Mouse (Mus musculus) kidney, adult 2 months (tissue): ENCODE data around the gene AI661453. TPM values are rescaled to one million over a fixed set of nuclear protein-coding genes. Genes with fewer than 3 reads are reported as not detected.

Experiments
- DNase-seq: peaks from one replicate; pipeline ENCODE4 v3.0.0; 2021
- H3K27ac ChIP-seq: fragments of 200-500 bp; 2 replicates; pipeline ENCODE4 v1.5.1; 2012; ENCODE audit warnings: low read depth, low read length, control low read depth, inconsistent platforms; ENCODE audit not compliant: insufficient read depth
- H3K27me3 ChIP-seq: fragments of 200-500 bp; replicated peaks from 2 replicates; pipeline ENCODE4 v1.6.1; 2012; ENCODE audit warnings: mild to moderate bottlenecking, moderate library complexity, low read length, inconsistent platforms; ENCODE audit not compliant: control insufficient read depth, insufficient read depth
- H3K36me3 ChIP-seq: fragments of 200-500 bp; 2 replicates; pipeline ENCODE4 v1.6.1; 2012; ENCODE audit warnings: mild to moderate bottlenecking, moderate library complexity, low read length, inconsistent platforms; ENCODE audit not compliant: control insufficient read depth, insufficient read depth
- H3K4me1 ChIP-seq: fragments of 200-500 bp; 2 replicates; pipeline ENCODE4 v1.6.1; 2011; ENCODE audit warnings: low read length; ENCODE audit not compliant: control insufficient read depth, insufficient read depth
- H3K4me3 ChIP-seq: fragments of 200-500 bp; 2 replicates; pipeline ENCODE4 v1.5.1; 2011; ENCODE audit warnings: mild to moderate bottlenecking, low read depth, low read length, control low read depth; ENCODE audit not compliant: insufficient read depth
- CTCF ChIP-seq: fragments of 200-500 bp; conservative IDR thresholded peaks from 2 replicates; pipeline ENCODE4 v1.5.1; 2011; ENCODE audit warnings: low read depth, mild to moderate bottlenecking, control low read depth, low read length, moderate library complexity, mixed read lengths; ENCODE audit not compliant: insufficient read depth, insufficient read length
- POLR2A ChIP-seq: fragments of 200-500 bp; IDR thresholded peaks from one replicate; pipeline ENCODE4 v1.6.1; 2011; ENCODE audit warnings: low read depth, low read length, control low read depth
- WGBS: fragments of 180-500 bp; shearing (Covaris S2); methylation state at CpG from one replicate; pipeline ENCODE4 v1.1.7; 2018; 5-methylcytosine and 5-hydroxymethylcytosine counted together
- polyA plus RNA-seq: library from polyadenylated mRNA; depleted of rRNA; stranded (reverse); fragments of >200 nt; gene quantifications from 2 replicates; pipeline ENCODE4 v1.2.3, GENCODE M21; 2012

The AI661453 gene
- polyA plus RNA-seq, 1 experiment: 9.7 TPM

GRCm38 (mm10) chr17:47473434-47473974 is 37.1 kb downstream of the AI661453 start:
- TF ChIP-seq CTCF (peak; percentile 95), POLR2A (no peak)
- H3K4me1 ChIP-seq: no peaks in the 10 kb centered on the region; the same call in 1 of the 2 replicates
- no peaks in the 10 kb centered on the region for H3K27me3 ChIP-seq
- no peak overlapping the region for H3K27ac ChIP-seq
- H3K36me3 ChIP-seq: no peaks in the 10 kb centered on the region
- 17% methylated on average over 8 of the region's 8 CpGs for WGBS
- no peak overlapping the region for H3K4me3 ChIP-seq
- DNase-seq: peak; percentile 54

GRCm38 (mm10) chr17:47474250-47474649 is 37.8 kb downstream of the AI661453 start:
- Histone ChIP-seq H3K27me3 (no peaks in the 10 kb centered on the region), H3K4me1 (no peaks in the 10 kb centered on the region; the same call in 1 of the 2 replicates), H3K4me3 (no peak overlapping the region), H3K27ac (no peak overlapping the region), H3K36me3 (no peaks in the 10 kb centered on the region)
- no peak for DNase-seq
- TF ChIP-seq CTCF: no peak
- no peak for TF ChIP-seq POLR2A
- WGBS: 79% methylated on average over 4 of the region's 4 CpGs

- DNase-seq: peak; percentile 89
- no peaks in the 10 kb centered on the region for H3K36me3 ChIP-seq
- H3K4me3 ChIP-seq: no peak overlapping the region
- peaks cover under 1% of the 10 kb centered on the region for H3K4me1 ChIP-seq
- no peak for TF ChIP-seq CTCF
- TF ChIP-seq POLR2A: no peak
- H3K27ac ChIP-seq: no peak overlapping the region
- H3K27me3 ChIP-seq: no peaks in the 10 kb centered on the region
- 69% methylated on average over 4 of the region's 4 CpGs for WGBS
These were observed 38.8 kb downstream of the AI661453 start for GRCm38 (mm10) chr17:47475181-47475580.

- no peak for DNase-seq
- Histone ChIP-seq H3K4me1 (peaks cover 4% of the 10 kb centered on the region), H3K27me3 (no peaks in the 10 kb centered on the region), H3K36me3 (no peaks in the 10 kb centered on the region), H3K27ac (no peak overlapping the region), H3K4me3 (no peak overlapping the region)
- peak; percentile 55 for TF ChIP-seq CTCF
- no peak for TF ChIP-seq POLR2A
- 67% methylated on average over 3 of the region's 3 CpGs for WGBS
These were observed 39.3 kb downstream of the AI661453 start for GRCm38 (mm10) chr17:47475714-47476113.

GRCm38 (mm10) chr17:47479887-47480286 is 43.5 kb downstream of the AI661453 start:
- Histone ChIP-seq H3K4me3 (no peak overlapping the region), H3K27ac (peak overlapping the region; percentile 34; the same call in 1 of the 2 replicates), H3K27me3 (no peaks in the 10 kb centered on the region), H3K36me3 (no peaks in the 10 kb centered on the region), H3K4me1 (peaks cover 7% of the 10 kb centered on the region)
- no peak for DNase-seq
- 61% methylated on average over 3 of the region's 3 CpGs for WGBS
- no peak for TF ChIP-seq CTCF
- TF ChIP-seq POLR2A: no peak

GRCm38 (mm10) chr17:47482401-47482800 is 46.0 kb downstream of the AI661453 start:
- WGBS: 49% methylated on average over 2 of the region's 2 CpGs
- H3K27me3 ChIP-seq: no peaks in the 10 kb centered on the region
- no peak overlapping the region for H3K4me3 ChIP-seq
- no peaks in the 10 kb centered on the region for H3K36me3 ChIP-seq
- DNase-seq: peak; percentile 77
- no peak overlapping the region for H3K27ac ChIP-seq
- peaks cover 7% of the 10 kb centered on the region for H3K4me1 ChIP-seq
- TF ChIP-seq CTCF: peak; percentile 94
- TF ChIP-seq POLR2A: no peak

GRCm38 (mm10) chr17:47484241-47484921 is 48.0 kb downstream of the AI661453 start:
- DNase-seq: peak; percentile 73
- no peaks in the 10 kb centered on the region for H3K27me3 ChIP-seq
- 48% methylated on average over 1 of the region's 1 CpGs for WGBS
- peaks cover 7% of the 10 kb centered on the region for H3K4me1 ChIP-seq
- H3K36me3 ChIP-seq: no peaks in the 10 kb centered on the region
- no peak for TF ChIP-seq POLR2A
- no peak for TF ChIP-seq CTCF
- peak overlapping the region; percentile 93 for H3K27ac ChIP-seq
- no peak overlapping the region for H3K4me3 ChIP-seq
